Mouse (Mus musculus) ES-E14 (cell line): ENCODE data around the gene Syngr4.
"Not testable (repeated sequence)": the region's sequence is repeated elsewhere in the genome, so short reads cannot be mapped to it uniquely, and the experiment has no call there.

Experiments used
- CHD2 ChIP-seq: IDR thresholded peaks from 2 replicates; pipeline ENCODE4 v1.6.1; 2014; ENCODE audit warnings: mild to moderate bottlenecking, low read depth, low read length, inconsistent platforms
- HCFC1 ChIP-seq: IDR thresholded peaks from 2 replicates; pipeline ENCODE4 v1.6.1; 2012; ENCODE audit warnings: low read length, inconsistent platforms, borderline replicate concordance; ENCODE audit not compliant: insufficient read depth
- MAFK ChIP-seq: IDR thresholded peaks from 2 replicates; pipeline ENCODE4 v1.6.1; 2014; ENCODE audit warnings: mild to moderate bottlenecking, low read depth, low read length, inconsistent platforms; ENCODE audit not compliant: insufficient read depth
- ZC3H11A ChIP-seq: IDR thresholded peaks from 2 replicates; pipeline ENCODE4 v1.6.1; 2012; ENCODE audit warnings: low read depth, mild to moderate bottlenecking, inconsistent platforms, low read length, borderline replicate concordance
- ZNF384 ChIP-seq: IDR thresholded peaks from 2 replicates; pipeline ENCODE4 v1.6.1; 2012; ENCODE audit warnings: low read depth, low read length, inconsistent platforms

GRCm38 (mm10) chr7:45898125-45898524, 1.6 kb upstream of the Syngr4 start:
- not testable (repeated sequence) for TF ChIP-seq ZC3H11A, HCFC1, ZNF384, MAFK, CHD2
